Mouse (Mus musculus) intestine, embryonic 16.5 days (tissue): ENCODE data around the gene Med7. TPM values are rescaled to one million over a fixed set of nuclear protein-coding genes. Genes with fewer than 3 reads are reported as not detected.
A peak's percentile ranks its signal among the peaks of the same experiment; 100 is the strongest.
"Not testable (repeated sequence)": the region's sequence is repeated elsewhere in the genome, so short reads cannot be mapped to it uniquely, and the experiment has no call there.

Experiments used
- ATAC-seq: fragments of 200-750 bp; cut with Nextera tagmentation; 2 replicates; pipeline ENCODE4 v1.8.0; 2017; ENCODE audit warnings: moderate TSS enrichment, moderate library complexity
- H3K27ac ChIP-seq: fragments of 300-500 bp; sonication (generic); 2 replicates; pipeline ENCODE4 v1.5.1; 2014; ENCODE audit warnings: mild to moderate bottlenecking, low read length
- H3K27me3 ChIP-seq: fragments of 300-500 bp; sonication (generic); replicated peaks from 2 replicates; pipeline ENCODE4 v1.6.1; 2014; ENCODE audit warnings: low read length, control low read depth, mixed read lengths; ENCODE audit not compliant: control insufficient read depth, insufficient read depth
- H3K36me3 ChIP-seq: fragments of 300-500 bp; sonication (generic); 2 replicates; pipeline ENCODE4 v1.6.1; 2014; ENCODE audit warnings: low read length, control low read depth; ENCODE audit not compliant: control insufficient read depth, insufficient read depth
- H3K4me1 ChIP-seq: fragments of 300-500 bp; sonication (generic); 2 replicates; pipeline ENCODE4 v1.6.1; 2014; ENCODE audit warnings: low read length, control low read depth, mixed read lengths; ENCODE audit not compliant: control insufficient read depth, insufficient read depth
- H3K4me2 ChIP-seq: fragments of 300-500 bp; sonication (generic); 2 replicates; pipeline ENCODE4 v1.6.1; 2014; ENCODE audit warnings: low read depth, low read length, control low read depth
- H3K4me3 ChIP-seq: fragments of 300-500 bp; sonication (generic); 2 replicates; pipeline ENCODE4 v1.5.1; 2014; ENCODE audit warnings: mild to moderate bottlenecking, low read length
- H3K9ac ChIP-seq: fragments of 300-500 bp; sonication (generic); 2 replicates; pipeline ENCODE4 v1.6.1; 2014; ENCODE audit warnings: low read depth, low read length
- H3K9me3 ChIP-seq: fragments of 300-500 bp; sonication (generic); 2 replicates; pipeline ENCODE4 v1.6.1; 2016; ENCODE audit warnings: low read length, control low read depth; ENCODE audit not compliant: control insufficient read depth
- WGBS: fragments of 180-500 bp; shearing (Covaris S2); extraction: QIAGEN DNeasy Blood & Tissue Kit; methylation state at CpG from one replicate; pipeline ENCODE4 v1.1.7; 2014; 5-methylcytosine and 5-hydroxymethylcytosine counted together
- polyA plus RNA-seq: library from polyadenylated mRNA; unstranded; fragments of >200 nt; fragmentation: Nextera tagmentation; extraction: Ambion mirVana; gene quantifications from 2 replicates; pipeline ENCODE4 v1.2.1, GENCODE M21; 2015

Gene Med7
- polyA plus RNA-seq, 1 experiment from 2014 or later = 52.0 TPM

DNA sequence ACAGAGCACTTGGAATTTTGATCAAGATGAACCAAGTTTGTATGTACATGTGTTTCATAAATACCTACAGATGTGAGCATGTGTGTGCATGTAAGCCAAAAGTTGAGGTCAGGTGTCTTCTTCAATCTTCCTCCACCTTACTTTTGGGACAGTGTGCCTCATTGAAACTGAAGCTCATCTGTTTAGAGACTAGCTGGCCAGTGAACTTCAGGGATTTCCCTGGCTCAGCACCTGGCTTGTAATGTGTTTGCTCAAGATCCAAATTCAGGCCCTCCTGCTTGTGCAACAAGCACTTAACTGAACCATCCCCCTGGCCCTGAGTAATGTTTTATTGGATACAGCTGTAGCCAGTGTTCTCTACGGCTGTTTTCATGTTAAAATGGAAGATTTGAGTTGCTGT is 18.3 kb upstream of the Med7 start:
- H3K4me2 ChIP-seq = no peak overlapping the region
- H3K4me3 ChIP-seq = no peak overlapping the region
- H3K27ac ChIP-seq = no peak overlapping the region
- no peaks in the 10 kb centered on the region for H3K4me1 ChIP-seq
- H3K9ac ChIP-seq = no peak overlapping the region
- 32% methylated on average over 1 of the region's 1 CpGs for WGBS
- H3K36me3 ChIP-seq = no peaks in the 10 kb centered on the region
- no peaks in the 10 kb centered on the region for H3K9me3 ChIP-seq
- ATAC-seq = no peak
- H3K27me3 ChIP-seq = no peaks in the 10 kb centered on the region

DNA sequence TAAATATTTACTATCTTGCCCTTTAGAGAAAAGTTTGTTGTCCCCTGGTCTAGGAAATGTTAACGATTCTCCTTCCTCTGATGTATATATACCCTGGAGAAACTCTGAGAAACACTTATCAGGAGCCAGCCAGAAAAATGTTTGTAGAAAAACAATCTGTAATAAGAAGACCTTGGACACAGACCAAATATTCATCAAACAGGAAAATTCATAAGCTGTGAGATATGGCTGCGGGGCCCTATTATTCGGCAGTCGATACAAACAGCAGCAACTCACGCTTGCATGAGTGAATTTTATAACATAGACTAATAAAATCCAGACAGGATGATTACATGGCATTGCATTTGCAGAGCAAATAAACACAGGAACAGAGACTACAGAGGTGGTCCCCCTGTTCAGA is 17.9 kb upstream of the Med7 start:
- Histone ChIP-seq H3K4me2 (no peak overlapping the region), H3K4me3 (no peak overlapping the region), H3K4me1 (no peaks in the 10 kb centered on the region), H3K36me3 (no peaks in the 10 kb centered on the region), H3K27me3 (no peaks in the 10 kb centered on the region), H3K9me3 (no peaks in the 10 kb centered on the region), H3K27ac (no peak overlapping the region), H3K9ac (no peak overlapping the region)
- WGBS = 73% methylated on average over 5 of the region's 5 CpGs
- no peak for ATAC-seq

DNA sequence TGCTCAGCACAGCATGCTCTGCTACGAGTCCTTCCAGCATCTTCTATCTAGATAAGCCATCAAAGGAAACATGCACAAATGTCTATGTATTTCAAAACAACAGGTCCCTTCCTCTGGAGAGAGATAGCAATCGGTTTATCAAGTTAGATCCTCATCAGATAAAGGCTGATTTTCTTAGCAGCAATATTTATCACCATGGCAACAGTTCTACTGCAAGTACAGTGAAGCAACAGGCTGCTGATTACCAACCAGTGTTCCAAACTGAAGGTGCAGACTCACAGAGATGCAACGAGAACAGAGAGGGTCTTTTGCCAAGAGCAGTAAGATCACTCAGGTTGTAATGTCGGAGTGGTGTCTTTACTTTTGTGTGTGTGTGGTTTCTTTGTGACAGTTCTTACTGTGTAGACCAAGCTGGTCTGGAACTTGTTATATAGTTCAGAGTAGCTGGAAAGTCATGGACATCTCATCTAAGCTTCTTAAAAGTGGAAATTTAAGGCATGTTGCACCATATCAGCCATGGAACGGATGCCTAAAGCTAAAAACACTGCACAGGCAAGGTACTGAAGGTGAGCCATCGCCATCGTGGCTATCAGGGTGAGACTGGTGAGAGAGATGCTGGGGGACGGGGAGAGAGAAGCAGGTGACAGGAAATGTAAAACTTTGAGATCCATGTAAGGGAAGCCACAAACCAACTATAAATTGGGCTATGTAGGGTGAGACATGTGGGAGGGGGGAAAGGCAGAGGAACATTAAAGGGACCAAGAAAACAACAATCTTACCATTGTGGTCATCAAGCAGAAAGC is 15.4 kb upstream of the Med7 start:
- no peaks in the 10 kb centered on the region for H3K9me3 ChIP-seq
- H3K9ac ChIP-seq = no peak overlapping the region
- 76% methylated on average over 8 of the region's 8 CpGs for WGBS
- H3K4me1 ChIP-seq = no peaks in the 10 kb centered on the region
- no peak overlapping the region for H3K27ac ChIP-seq
- H3K4me3 ChIP-seq = no peak overlapping the region
- no peaks in the 10 kb centered on the region for H3K27me3 ChIP-seq
- no peaks in the 10 kb centered on the region for H3K36me3 ChIP-seq
- no peak overlapping the region for H3K4me2 ChIP-seq
- no peak for ATAC-seq

DNA sequence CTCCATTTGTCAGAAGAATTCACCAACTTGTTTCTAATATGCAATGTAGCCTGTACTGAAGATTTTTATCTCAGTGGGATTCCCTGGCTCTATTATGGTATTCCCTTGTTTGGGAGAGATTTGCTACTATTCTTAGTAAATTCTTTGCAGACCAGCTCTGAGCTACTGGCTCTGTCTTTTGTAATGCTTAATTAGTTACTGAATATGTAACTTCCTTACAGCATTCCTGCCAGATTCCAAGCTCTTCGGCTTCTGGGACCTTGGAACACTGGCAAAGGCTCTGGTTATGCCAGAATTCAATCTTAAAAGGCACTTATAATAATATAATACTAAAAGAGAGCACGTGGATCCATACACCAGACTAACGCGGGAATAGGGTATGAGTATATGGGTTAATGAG is 8.6 kb upstream of the Med7 start:
- 42% methylated on average over 4 of the region's 4 CpGs for WGBS
- ATAC-seq, H3K27ac ChIP-seq: not testable (repeated sequence)

DNA sequence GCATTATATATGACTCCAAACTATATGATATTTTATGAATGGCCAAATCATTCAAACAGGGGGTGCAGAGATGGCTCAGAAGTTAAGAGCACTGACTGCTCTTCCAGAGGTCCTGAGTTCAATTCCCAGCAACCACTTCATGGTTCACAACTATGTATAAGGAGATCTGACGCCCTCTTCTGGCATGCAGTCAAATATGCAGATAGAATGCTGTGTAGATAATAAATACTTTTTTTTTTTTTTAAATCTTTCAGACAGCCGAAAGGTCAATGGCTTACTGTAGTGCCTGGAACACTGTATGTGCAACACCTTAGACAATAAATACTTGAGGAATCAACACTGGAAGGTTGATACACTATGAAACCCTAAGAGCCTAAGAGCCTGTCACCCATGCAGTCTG is 6.6 kb upstream of the Med7 start:
- Histone ChIP-seq H3K9me3 (no peaks in the 10 kb centered on the region), H3K9ac (no peak overlapping the region), H3K4me3 (no peak overlapping the region), H3K4me1 (no peaks in the 10 kb centered on the region), H3K27ac (no peak overlapping the region), H3K4me2 (no peak overlapping the region), H3K27me3 (no peaks in the 10 kb centered on the region), H3K36me3 (no peaks in the 10 kb centered on the region)
- WGBS = 85% methylated on average over 2 of the region's 2 CpGs
- ATAC-seq = no peak

More for the DNA sequence above, 8.6 kb upstream of the Med7 start:
- not testable (repeated sequence) for H3K27me3 ChIP-seq, H3K9me3 ChIP-seq, H3K36me3 ChIP-seq, H3K4me3 ChIP-seq, H3K4me2 ChIP-seq, H3K4me1 ChIP-seq, H3K9ac ChIP-seq

DNA sequence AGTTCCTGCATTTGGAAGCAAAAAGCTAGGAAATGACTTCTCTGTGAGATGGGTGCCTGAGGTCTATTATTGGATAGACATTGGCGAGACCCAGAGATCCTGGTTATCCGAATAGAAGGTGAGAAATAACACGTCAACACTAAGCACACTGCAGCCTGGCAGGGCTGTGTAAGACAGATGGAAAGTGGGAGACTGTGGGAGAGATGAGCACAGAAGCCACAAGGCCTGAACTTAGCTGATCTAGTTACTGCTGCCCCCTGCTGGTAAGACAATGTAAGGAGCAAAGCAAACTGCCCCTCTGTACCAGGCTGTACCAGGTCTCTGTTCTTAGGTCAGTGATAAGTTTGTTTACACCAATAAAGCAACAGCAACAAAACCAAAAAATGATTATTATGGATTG is 5.6 kb upstream of the Med7 start:
- Histone ChIP-seq H3K27me3 (no peaks in the 10 kb centered on the region), H3K9ac (no peak overlapping the region), H3K9me3 (no peaks in the 10 kb centered on the region), H3K36me3 (no peaks in the 10 kb centered on the region), H3K27ac (no peak overlapping the region), H3K4me1 (peaks cover 2% of the 10 kb centered on the region; the same call in 1 of the 2 replicates), H3K4me2 (no peak overlapping the region), H3K4me3 (no peak overlapping the region)
- WGBS = 15% methylated on average over 3 of the region's 3 CpGs
- peak; percentile 74 for ATAC-seq

DNA sequence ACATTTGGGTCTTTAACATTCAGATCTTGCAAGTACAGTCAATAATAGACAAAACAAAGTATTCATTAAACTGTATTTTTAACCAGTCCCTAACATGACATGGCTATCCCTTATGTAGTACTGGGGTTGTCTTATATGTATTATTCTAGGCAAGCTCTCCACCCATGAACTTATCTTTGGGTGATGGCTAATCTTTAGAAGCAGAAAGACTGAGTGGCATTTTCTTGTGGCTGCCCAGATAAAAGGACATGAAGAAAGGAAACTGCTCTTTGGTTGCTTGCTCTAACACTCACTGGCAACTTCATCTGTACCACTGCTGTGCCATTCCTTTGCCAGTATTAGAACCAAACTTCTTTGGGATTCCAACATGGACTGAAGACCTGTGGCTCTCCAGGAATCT is 1.4 kb upstream of the Med7 start:
- no peak overlapping the region for H3K4me3 ChIP-seq
- no peak overlapping the region for H3K9ac ChIP-seq
- H3K4me1 ChIP-seq = peaks cover 6% of the 10 kb centered on the region
- no peaks in the 10 kb centered on the region for H3K9me3 ChIP-seq
- no peaks in the 10 kb centered on the region for H3K27me3 ChIP-seq
- no peak for ATAC-seq
- peaks cover 1% of the 10 kb centered on the region; the same call in 1 of the 2 replicates for H3K36me3 ChIP-seq
- no peak overlapping the region for H3K4me2 ChIP-seq
- no peak overlapping the region for H3K27ac ChIP-seq

DNA sequence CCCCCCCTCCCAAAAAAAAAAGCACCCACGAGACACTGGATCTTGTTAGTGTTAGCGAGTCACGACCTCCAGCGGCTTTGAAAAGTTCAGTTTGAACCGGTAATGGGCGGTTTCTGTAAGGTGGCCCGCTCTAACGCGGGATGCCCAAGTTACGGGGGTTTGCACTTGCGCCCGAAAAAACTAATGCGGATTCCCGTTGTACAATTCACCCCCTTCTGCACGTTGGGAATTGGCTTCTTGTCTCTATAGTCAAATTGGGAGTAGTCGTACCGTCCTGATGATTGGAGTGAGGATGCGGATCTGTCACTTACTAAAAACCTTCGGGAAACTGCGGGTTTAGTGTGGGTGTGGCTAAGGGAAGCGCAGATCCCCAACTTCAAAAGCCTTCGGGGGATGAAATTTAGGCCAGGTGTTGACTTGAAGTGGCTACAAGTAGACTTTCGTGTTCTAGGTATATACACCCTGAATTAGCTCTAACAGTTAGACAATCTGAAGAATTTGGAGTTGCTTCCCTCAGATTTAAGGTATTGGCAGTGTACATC is 805 bp downstream of the Med7 start:
- no peaks in the 10 kb centered on the region for H3K27me3 ChIP-seq
- peak overlapping the region; percentile 98 for H3K9ac ChIP-seq
- peak overlapping the region; percentile 91 for H3K4me2 ChIP-seq
- H3K9me3 ChIP-seq = no peaks in the 10 kb centered on the region
- H3K4me1 ChIP-seq = peaks cover 6% of the 10 kb centered on the region
- H3K27ac ChIP-seq = peak overlapping the region; percentile 97
- peak overlapping the region; percentile 96 for H3K4me3 ChIP-seq
- WGBS = under 1% methylated on average over 23 of the region's 23 CpGs
- ATAC-seq = peak; percentile 45
- peaks cover 7% of the 10 kb centered on the region; the same call in 1 of the 2 replicates for H3K36me3 ChIP-seq

DNA sequence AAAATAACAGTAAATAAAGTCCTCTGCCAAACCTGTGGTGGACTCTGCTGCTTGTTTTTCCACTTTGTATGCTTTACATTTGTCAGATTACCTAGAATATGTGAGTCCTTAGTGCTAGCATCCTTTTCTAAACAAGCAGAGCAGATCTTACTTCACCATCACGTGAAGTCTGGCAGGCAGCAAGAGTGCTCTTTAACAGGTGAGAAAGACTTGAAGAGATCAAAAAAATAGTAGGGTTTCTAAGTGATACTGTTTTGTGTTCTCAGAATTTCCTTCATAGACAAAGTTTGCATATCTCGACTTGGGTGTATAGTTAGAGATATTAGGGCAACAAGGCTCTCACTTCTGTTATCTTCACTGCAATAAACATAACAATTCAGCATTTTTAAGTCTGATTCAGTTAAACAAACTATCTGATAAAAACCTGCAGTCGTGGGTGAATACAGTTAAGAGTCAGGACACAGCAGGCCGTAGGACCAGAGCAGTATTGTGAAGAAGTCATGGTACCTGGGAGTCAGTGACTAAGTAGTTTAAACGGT is 2.3 kb downstream of the Med7 start:
- no peak for ATAC-seq
- no peak overlapping the region for H3K9ac ChIP-seq
- H3K36me3 ChIP-seq = peaks cover 7% of the 10 kb centered on the region; the same call in 1 of the 2 replicates
- H3K27me3 ChIP-seq = no peaks in the 10 kb centered on the region
- no peaks in the 10 kb centered on the region for H3K9me3 ChIP-seq
- H3K4me1 ChIP-seq = peaks cover 6% of the 10 kb centered on the region
- H3K27ac ChIP-seq = no peak overlapping the region
- no peak overlapping the region for H3K4me3 ChIP-seq
- H3K4me2 ChIP-seq = no peak overlapping the region
- WGBS = 76% methylated on average over 5 of the region's 5 CpGs
